Mouse (Mus musculus): ENCODE measurements around the gene Agbl4.
A peak's percentile ranks its signal among the peaks of the same experiment; 100 is the strongest.

The Agbl4 gene

GRCm38 (mm10) chr4:110397618-110398045 lies at the start of gene Agbl4:
Gene Agbl4 (plus strand): TSS chr4:110397661.
- DNase-seq (ENCODE audit: low spot score in 2 of 2): peak; percentile 45 to 64

GRCm38 (mm10) chr4:110350856-110351177 lies 46.6 kb upstream of the Agbl4 start:
- DNase-seq (ENCODE audit: low spot score in 2 of 2): peak in 1 of 2 experiments; percentile 4

- peak; percentile 65 to 67 for DNase-seq (ENCODE audit: low spot score in 2 of 2)
Observed at GRCm38 (mm10) chr4:110351178-110352000, 46.1 kb upstream of the Agbl4 start, which contains the start of gene Elavl4. Gene Elavl4 (minus strand): TSS chr4:110351909.

GRCm38 (mm10) chr4:110352001-110352369 lies 45.5 kb upstream of the Agbl4 start:
- no peak for DNase-seq (ENCODE audit: low spot score in 2 of 2)

GRCm38 (mm10) chr4:110360568-110360967 lies 36.9 kb upstream of the Agbl4 start:
- no peak for DNase-seq (ENCODE audit: low spot score in 2 of 2)

- no peak for DNase-seq (ENCODE audit: low spot score in 2 of 2)
Observed at GRCm38 (mm10) chr4:110396221-110396620, 1.2 kb upstream of the Agbl4 start.

GRCm38 (mm10) chr4:110420306-110420705 lies 22.8 kb downstream of the Agbl4 start:
- no peak for DNase-seq (ENCODE audit: low spot score in 2 of 2)

- DNase-seq (ENCODE audit: low spot score in 2 of 2): no peak
Observed at GRCm38 (mm10) chr4:110427653-110428052, 30.2 kb downstream of the Agbl4 start.

GRCm38 (mm10) chr4:110494371-110494770 lies 96.9 kb downstream of the Agbl4 start:
- no peak for DNase-seq (ENCODE audit: low spot score in 2 of 2)

GRCm38 (mm10) chr4:110529804-110530203 lies 132.3 kb downstream of the Agbl4 start:
- DNase-seq (ENCODE audit: low spot score in 2 of 2): no peak

GRCm38 (mm10) chr4:110549223-110549622 lies 151.8 kb downstream of the Agbl4 start:
- no peak for DNase-seq (ENCODE audit: low spot score in 2 of 2)

- no peak for DNase-seq (ENCODE audit: low spot score in 2 of 2)
Observed at GRCm38 (mm10) chr4:110597726-110598283, 200.3 kb downstream of the Agbl4 start.

GRCm38 (mm10) chr4:110641417-110641816 lies 244.0 kb downstream of the Agbl4 start:
- DNase-seq (ENCODE audit: low spot score in 2 of 2): no peak

GRCm38 (mm10) chr4:110662940-110663339 lies 265.5 kb downstream of the Agbl4 start:
- DNase-seq (ENCODE audit: low spot score in 2 of 2): no peak

GRCm38 (mm10) chr4:110674121-110674520 lies 276.7 kb downstream of the Agbl4 start:
- no peak for DNase-seq (ENCODE audit: low spot score in 2 of 2)

- no peak for DNase-seq (ENCODE audit: low spot score in 2 of 2)
Observed at GRCm38 (mm10) chr4:110735141-110735540, 337.7 kb downstream of the Agbl4 start.

- no peak for DNase-seq (ENCODE audit: low spot score in 2 of 2)
Observed at GRCm38 (mm10) chr4:110757941-110758340, 360.5 kb downstream of the Agbl4 start.

- DNase-seq (ENCODE audit: low spot score in 2 of 2): no peak
Observed at GRCm38 (mm10) chr4:110788596-110788995, 391.1 kb downstream of the Agbl4 start.

GRCm38 (mm10) chr4:110799902-110800301 lies 402.4 kb downstream of the Agbl4 start:
- DNase-seq (ENCODE audit: low spot score in 2 of 2): peak; percentile 16 to 19

GRCm38 (mm10) chr4:110810947-110811346 lies 413.5 kb downstream of the Agbl4 start:
- no peak for DNase-seq (ENCODE audit: low spot score in 2 of 2)

GRCm38 (mm10) chr4:110832776-110833175 lies 435.3 kb downstream of the Agbl4 start:
- no peak for DNase-seq (ENCODE audit: low spot score in 2 of 2)

- no peak for DNase-seq (ENCODE audit: low spot score in 2 of 2)
Observed at GRCm38 (mm10) chr4:110879719-110880443, 482.4 kb downstream of the Agbl4 start.

- peak in 1 of 2 experiments; percentile 8 for DNase-seq (ENCODE audit: low spot score in 2 of 2)
Observed at GRCm38 (mm10) chr4:110916061-110916460, 518.6 kb downstream of the Agbl4 start.

All from frontal cortex, postnatal 25 days (tissue).